Mouse (Mus musculus) liver, postnatal 0 days (tissue): ENCODE measurements around the gene Gm20696.

ENCODE experiments used
- CTCF ChIP-seq: sonication (generic); IDR thresholded peaks from 2 replicates; pipeline ENCODE4 v1.5.1; 2016; ENCODE audit warnings: antibody characterized with exemption, low read depth
- EP300 ChIP-seq: IDR thresholded peaks from 2 replicates; pipeline ENCODE4 v1.6.1; 2016; ENCODE audit warnings: antibody characterized with exemption, low read depth, mild to moderate bottlenecking

- TF ChIP-seq CTCF (no peak), EP300 (no peak)
Observed at GRCm38 (mm10) chr6:99478873-99479650, 187.5 kb downstream of the Gm20696 start.
